Mouse (Mus musculus): Measurements from ENCODE around the gene Stim2. TPM values are rescaled to one million over a fixed set of nuclear protein-coding genes. Genes with fewer than 3 reads are reported as not detected.

Stim2 gene
- polyA plus RNA-seq, 2 experiments, result 2.2 to 4.4 TPM

- ATAC-seq (ENCODE audit: insufficient read depth) (no peak), DNase-seq (ENCODE audit: low read depth in 3 of 3, low spot score in 3 of 3) (no peak)
- Histone ChIP-seq H3K9ac (replicated peaks) (no peak overlapping the region), H3K36me3 (replicated peaks; ENCODE audit: control insufficient read depth, insufficient read depth, low read depth) (no peaks in the 10 kb centered on the region), H3K27ac (no peak overlapping the region), H3K4me2 (ENCODE audit: low read depth) (no peak overlapping the region), H3K4me1 (replicated peaks; ENCODE audit: control insufficient read depth in 2 of 2, insufficient read depth in 2 of 2, low read length in 1 of 2) (peaks cover 0 to 4% of the 10 kb centered on the region in 2 experiments; a peak in 2 of 4 replicates), H3K27me3 (ENCODE audit: control insufficient read depth, insufficient read depth, low read length) (no peaks in the 10 kb centered on the region), H3K4me3 (ENCODE audit: insufficient read depth in 1 of 2, low read depth in 2 of 2, low read length in 2 of 2) (no peak overlapping the region), H3K9me3 (ENCODE audit: control insufficient read depth, low read length) (no peaks in the 10 kb centered on the region)
- WGBS (ENCODE audit: insufficient replicate concordance), result 43% methylated on average over 2 of the region's 2 CpGs
- no peak for TF ChIP-seq EP300 (IDR thresholded peaks at IDR 0.05; ENCODE audit: low read depth)
- TF ChIP-seq CTCF (IDR thresholded peaks at IDR 0.05; ENCODE audit: low read depth), result no peak
These were observed 72.2 kb downstream of the Stim2 start for GRCm38 (mm10) chr5:54070549-54070948.

GRCm38 (mm10) chr5:54071288-54071687 lies 73.0 kb downstream of the Stim2 start:
- no peaks in the 10 kb centered on the region for H3K36me3 ChIP-seq (replicated peaks; ENCODE audit: control insufficient read depth, insufficient read depth, low read depth)
- H3K9ac ChIP-seq (replicated peaks), result no peak overlapping the region
- no peak for ATAC-seq (ENCODE audit: insufficient read depth)
- TF ChIP-seq CTCF (IDR thresholded peaks at IDR 0.05; ENCODE audit: low read depth), result no peak
- TF ChIP-seq EP300 (IDR thresholded peaks at IDR 0.05; ENCODE audit: low read depth), result no peak
- no peaks in the 10 kb centered on the region for H3K27me3 ChIP-seq (ENCODE audit: control insufficient read depth, insufficient read depth, low read length)
- peaks cover 0 to 4% of the 10 kb centered on the region in 2 experiments; a peak in 2 of 4 replicates for H3K4me1 ChIP-seq (replicated peaks; ENCODE audit: control insufficient read depth in 2 of 2, insufficient read depth in 2 of 2, low read length in 1 of 2)
- DNase-seq (ENCODE audit: low read depth in 3 of 3, low spot score in 3 of 3), result no peak
- H3K4me3 ChIP-seq (ENCODE audit: insufficient read depth in 1 of 2, low read depth in 2 of 2, low read length in 2 of 2), result no peak overlapping the region
- WGBS (ENCODE audit: insufficient replicate concordance), result 49% methylated on average over 5 of the region's 5 CpGs
- H3K4me2 ChIP-seq (ENCODE audit: low read depth), result no peak overlapping the region
- H3K9me3 ChIP-seq (ENCODE audit: control insufficient read depth, low read length), result no peaks in the 10 kb centered on the region
- H3K27ac ChIP-seq, result no peak overlapping the region

- DNase-seq (ENCODE audit: low read depth in 3 of 3, low spot score in 3 of 3) (no peak), ATAC-seq (ENCODE audit: insufficient read depth) (no peak)
- TF ChIP-seq CTCF (IDR thresholded peaks at IDR 0.05; ENCODE audit: low read depth), result no peak
- no peaks in the 10 kb centered on the region for H3K36me3 ChIP-seq (replicated peaks; ENCODE audit: control insufficient read depth, insufficient read depth, low read depth)
- H3K9me3 ChIP-seq (ENCODE audit: control insufficient read depth, low read length), result no peaks in the 10 kb centered on the region
- H3K27ac ChIP-seq, result no peak overlapping the region
- H3K9ac ChIP-seq (replicated peaks), result no peak overlapping the region
- no peaks in the 10 kb centered on the region for H3K27me3 ChIP-seq (ENCODE audit: control insufficient read depth, insufficient read depth, low read length)
- H3K4me3 ChIP-seq (ENCODE audit: insufficient read depth in 1 of 2, low read depth in 2 of 2, low read length in 2 of 2), result no peak overlapping the region
- no peak overlapping the region for H3K4me2 ChIP-seq (ENCODE audit: low read depth)
- peaks cover 0 to 4% of the 10 kb centered on the region in 2 experiments; a peak in 2 of 4 replicates for H3K4me1 ChIP-seq (replicated peaks; ENCODE audit: control insufficient read depth in 2 of 2, insufficient read depth in 2 of 2, low read length in 1 of 2)
- 62% methylated on average over 7 of the region's 7 CpGs for WGBS (ENCODE audit: insufficient replicate concordance)
These were observed 73.4 kb downstream of the Stim2 start for GRCm38 (mm10) chr5:54071705-54072104.

- Histone ChIP-seq H3K27me3 (ENCODE audit: control insufficient read depth, insufficient read depth, low read length) (no peaks in the 10 kb centered on the region), H3K4me2 (ENCODE audit: low read depth) (no peak overlapping the region), H3K27ac (no peak overlapping the region), H3K4me1 (replicated peaks; ENCODE audit: control insufficient read depth in 2 of 2, insufficient read depth in 2 of 2, low read length in 1 of 2) (peaks cover 0 to 4% of the 10 kb centered on the region in 2 experiments; a peak in 2 of 4 replicates), H3K36me3 (replicated peaks; ENCODE audit: control insufficient read depth, insufficient read depth, low read depth) (no peaks in the 10 kb centered on the region), H3K4me3 (ENCODE audit: insufficient read depth in 1 of 2, low read depth in 2 of 2, low read length in 2 of 2) (no peak overlapping the region), H3K9ac (replicated peaks) (no peak overlapping the region), H3K9me3 (ENCODE audit: control insufficient read depth, low read length) (no peaks in the 10 kb centered on the region)
- ATAC-seq (ENCODE audit: insufficient read depth) (no peak), DNase-seq (ENCODE audit: low read depth in 3 of 3, low spot score in 3 of 3) (no peak)
- 32% methylated on average over 1 of the region's 1 CpGs for WGBS (ENCODE audit: insufficient replicate concordance)
- TF ChIP-seq EP300 (IDR thresholded peaks at IDR 0.05; ENCODE audit: low read depth) (no peak), CTCF (IDR thresholded peaks at IDR 0.05; ENCODE audit: low read depth) (no peak)
These were observed 75.0 kb downstream of the Stim2 start for GRCm38 (mm10) chr5:54073291-54073690.

GRCm38 (mm10) chr5:54079997-54080396 lies 81.7 kb downstream of the Stim2 start:
- Histone ChIP-seq H3K4me3 (ENCODE audit: insufficient read depth in 1 of 2, low read depth in 2 of 2, low read length in 2 of 2) (no peak overlapping the region), H3K9me3 (ENCODE audit: control insufficient read depth, low read length) (no peaks in the 10 kb centered on the region), H3K4me1 (replicated peaks; ENCODE audit: control insufficient read depth in 2 of 2, insufficient read depth in 2 of 2, low read length in 1 of 2) (no peaks in the 10 kb centered on the region; a peak in 1 of 4 replicates), H3K36me3 (replicated peaks; ENCODE audit: control insufficient read depth, insufficient read depth, low read depth) (no peaks in the 10 kb centered on the region), H3K27me3 (ENCODE audit: control insufficient read depth, insufficient read depth, low read length) (no peaks in the 10 kb centered on the region), H3K27ac (no peak overlapping the region), H3K9ac (replicated peaks) (no peak overlapping the region), H3K4me2 (ENCODE audit: low read depth) (no peak overlapping the region)
- DNase-seq (ENCODE audit: low read depth in 3 of 3, low spot score in 3 of 3), result no peak
- WGBS (ENCODE audit: insufficient replicate concordance), result 73% methylated on average over 1 of the region's 1 CpGs
- ATAC-seq (ENCODE audit: insufficient read depth), result no peak
- TF ChIP-seq CTCF (IDR thresholded peaks at IDR 0.05; ENCODE audit: low read depth) (no peak), EP300 (IDR thresholded peaks at IDR 0.05; ENCODE audit: low read depth) (no peak)
